Mouse (Mus musculus) adrenal gland (tissue): ENCODE measurements at regions not wholly inside any gene's neighbourhood (a gene's known extent, or its start where the extent isn't known, plus 50 kb on each side); places are given as distances from the start of the nearest gene placed in this dataset.

Experiments used
- intact Hi-C: fragments of 180-260 bp; cut with DNase I; formaldehyde crosslinking; loops from one replicate; pipeline ENCODE4 v1.15.1; 2025

- intact Hi-C loops = no loop called here
Observed at GRCm38 (mm10) chr10:96860366-96860765, 243.6 kb downstream of the Btg1 start.

GRCm38 (mm10) chr10:96863230-96863629 is 246.4 kb downstream of the Btg1 start:
- intact Hi-C loops = no loop called here

- intact Hi-C loops = no loop called here
Observed at GRCm38 (mm10) chr10:96866468-96866867, 249.7 kb downstream of the Btg1 start.

GRCm38 (mm10) chr10:96871559-96872160 is 254.9 kb downstream of the Btg1 start:
- intact Hi-C loops = no loop called here

GRCm38 (mm10) chr10:96874646-96875045 is 257.8 kb downstream of the Btg1 start:
- intact Hi-C loops = no loop called here

- intact Hi-C loops = no loop called here
Observed at GRCm38 (mm10) chr10:96875676-96876075, 258.9 kb downstream of the Btg1 start.

GRCm38 (mm10) chr10:96879425-96879824 is 262.6 kb downstream of the Btg1 start:
- intact Hi-C loops = no loop called here

- intact Hi-C loops = no loop called here
Observed at GRCm38 (mm10) chr10:96880771-96881170, 264.0 kb downstream of the Btg1 start.

GRCm38 (mm10) chr10:96881212-96881611 is 264.4 kb downstream of the Btg1 start:
- intact Hi-C loops = no loop called here

GRCm38 (mm10) chr10:96881660-96882059 is 264.9 kb downstream of the Btg1 start:
- intact Hi-C loops = no loop called here

- intact Hi-C loops = no loop called here
Observed at GRCm38 (mm10) chr10:96901150-96901549, 284.3 kb downstream of the Btg1 start.

GRCm38 (mm10) chr10:96905098-96905809 is 288.4 kb downstream of the Btg1 start:
- intact Hi-C loops = no loop called here

GRCm38 (mm10) chr10:96909661-96910315 is 293.0 kb downstream of the Btg1 start:
- intact Hi-C loops = no loop called here

GRCm38 (mm10) chr10:96921181-96921580 is 304.4 kb downstream of the Btg1 start:
- intact Hi-C loops = no loop called here

- intact Hi-C loops = no loop called here
Observed at GRCm38 (mm10) chr10:96924266-96924672, 307.5 kb downstream of the Btg1 start.

GRCm38 (mm10) chr10:96924722-96925121 is 307.9 kb downstream of the Btg1 start:
- intact Hi-C loops = no loop called here

- intact Hi-C loops = no loop called here
Observed at GRCm38 (mm10) chr10:96925771-96926170, 309.0 kb downstream of the Btg1 start.

GRCm38 (mm10) chr10:96934661-96935060 is 317.9 kb downstream of the Btg1 start:
- intact Hi-C loops = loop anchor here (5.0 kb wide), 4 partner anchors 317 to 802 kb away; partner anchors contain the start of gene Btg1

GRCm38 (mm10) chr10:96940887-96941518 is 324.2 kb downstream of the Btg1 start:
- intact Hi-C loops = no loop called here

- intact Hi-C loops = no loop called here
Observed at GRCm38 (mm10) chr10:96944229-96944628, 327.4 kb downstream of the Btg1 start.

GRCm38 (mm10) chr10:96947971-96948370 is 331.2 kb downstream of the Btg1 start:
- intact Hi-C loops = no loop called here

- intact Hi-C loops = no loop called here
Observed at GRCm38 (mm10) chr10:96948871-96949270, 332.1 kb downstream of the Btg1 start.
